Mouse (Mus musculus) MEL (cell line): ENCODE results near the gene Foxj1.

Experiments
- CHD1 ChIP-seq: IDR thresholded peaks from 2 replicates; pipeline ENCODE4 v1.6.1; 2012; ENCODE audit warnings: low read depth, mild to moderate bottlenecking, inconsistent platforms, low read length, improper control_type of control experiment
- CHD2 ChIP-seq: IDR thresholded peaks from 2 replicates; pipeline ENCODE4 v1.6.1; 2011; ENCODE audit warnings: low read length, improper control_type of control experiment
- CTCF ChIP-seq, 3 experiments: IDR thresholded peaks in 2 of 3; conservative IDR thresholded peaks in 1 of 3; 2 replicates each; pipeline ENCODE4 v1.5.1; 2011 to 2012; ENCODE audit warnings: low read length in 3 of 3, low read depth in 2 of 3, mild to moderate bottlenecking in 2 of 3, improper control_type of control experiment in 1 of 3, inconsistent platforms in 1 of 3, mixed read lengths in 1 of 3, moderate library complexity in 1 of 3; ENCODE audit not compliant: control insufficient read depth in 1 of 3, insufficient read depth in 1 of 3, poor library complexity in 1 of 3, severe bottlenecking in 1 of 3
- E2F4 ChIP-seq: IDR thresholded peaks from 2 replicates; pipeline ENCODE4 v1.6.1; 2011; ENCODE audit warnings: low read depth, low read length, improper control_type of control experiment, borderline replicate concordance
- ELF1 ChIP-seq: IDR thresholded peaks from 2 replicates; pipeline ENCODE4 v1.6.1; 2014; ENCODE audit warnings: low read depth, mild to moderate bottlenecking, inconsistent platforms, low read length, improper control_type of control experiment, moderate library complexity
- MAX ChIP-seq: IDR thresholded peaks from 2 replicates; pipeline ENCODE4 v1.6.1; 2011; ENCODE audit warnings: low read length, improper control_type of control experiment
- MXI1 ChIP-seq: IDR thresholded peaks from 2 replicates; pipeline ENCODE4 v1.6.1; 2011; ENCODE audit warnings: mild to moderate bottlenecking, low read depth, low read length, improper control_type of control experiment
- NRF1 ChIP-seq: IDR thresholded peaks from 2 replicates; pipeline ENCODE4 v1.6.1; 2014; ENCODE audit warnings: low read depth, mild to moderate bottlenecking, inconsistent platforms, low read length, improper control_type of control experiment, moderate library complexity; ENCODE audit not compliant: poor library complexity, insufficient read depth, severe bottlenecking
- SMC3 ChIP-seq: IDR thresholded peaks from 2 replicates; pipeline ENCODE4 v1.6.1; 2011; ENCODE audit warnings: low read depth, low read length, improper control_type of control experiment
- TCF12 ChIP-seq: IDR thresholded peaks from 2 replicates; pipeline ENCODE4 v1.6.1; 2014; ENCODE audit warnings: low read depth, mild to moderate bottlenecking, inconsistent platforms, low read length, improper control_type of control experiment, moderate library complexity
- UBTF ChIP-seq: IDR thresholded peaks from 2 replicates; pipeline ENCODE4 v1.6.1; 2012; ENCODE audit warnings: low read depth, mild to moderate bottlenecking, inconsistent platforms, low read length, improper control_type of control experiment, moderate library complexity, borderline replicate concordance; ENCODE audit not compliant: insufficient read depth
- ZNF384 ChIP-seq: IDR thresholded peaks from 2 replicates; pipeline ENCODE4 v1.6.1; 2012; ENCODE audit warnings: low read depth, mild to moderate bottlenecking, inconsistent platforms, low read length, improper control_type of control experiment

DNA sequence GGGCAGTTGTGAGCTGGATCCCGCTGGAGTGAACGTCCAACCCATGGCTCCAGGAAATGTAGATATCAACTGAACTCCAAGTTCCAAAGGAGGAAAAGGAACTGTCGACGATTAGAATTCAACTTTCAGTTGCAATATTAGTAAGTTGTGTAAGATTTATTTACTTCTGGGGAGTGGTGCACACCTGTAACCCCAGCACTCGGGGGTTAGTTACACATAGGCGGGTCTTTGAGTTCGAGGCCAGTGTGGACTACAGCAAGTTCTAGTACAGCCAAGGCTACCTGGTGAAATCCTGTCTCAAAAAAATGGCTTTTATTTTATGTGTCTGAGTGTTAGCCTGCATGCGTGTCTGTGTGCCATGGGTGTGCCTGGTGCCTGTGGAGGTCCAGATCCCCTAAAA lies 18.3 kb upstream of the Foxj1 start:
- TF ChIP-seq CTCF (IDR thresholded peaks at IDR 0.05 in 2 of 3, conservative IDR thresholded peaks at IDR 0.05 in 1 of 3; ENCODE audit: control insufficient read depth in 1 of 3, insufficient read depth in 1 of 3, low read depth in 2 of 3, low read length in 3 of 3, poor library complexity in 1 of 3, severe bottlenecking in 1 of 3) (no peak), ZNF384 (no peak), TCF12 (no peak), MXI1 (no peak), UBTF (no peak), CHD1 (no peak), NRF1 (no peak), MAX (no peak), E2F4 (no peak), SMC3 (no peak), ELF1 (no peak), CHD2 (no peak)
